Mouse (Mus musculus) thymus, adult 2 months (tissue): ENCODE measurements at regions not wholly inside any gene's neighbourhood (a gene's known extent, or its start where the extent isn't known, plus 50 kb on each side); places are given as distances from the start of the nearest gene placed in this dataset.

Experiments used
- CTCF ChIP-seq: fragments of 200-500 bp; IDR thresholded peaks from 2 replicates; pipeline ENCODE4 v1.5.1; 2012; ENCODE audit warnings: mild to moderate bottlenecking, control low read depth, low read length, moderate library complexity, borderline replicate concordance; ENCODE audit not compliant: control insufficient read depth, poor library complexity, insufficient read depth; ENCODE audit errors: extremely low read depth
- POLR2A ChIP-seq: fragments of 200-500 bp; IDR thresholded peaks from 2 replicates; pipeline ENCODE4 v1.6.1; 2012; ENCODE audit warnings: mild to moderate bottlenecking, low read length, control low read depth, moderate library complexity; ENCODE audit not compliant: control insufficient read depth, poor library complexity, insufficient read depth; ENCODE audit errors: extremely low read depth

GRCm38 (mm10) chr12:12442872-12443271 lies 180.9 kb downstream of the Fam49a start:
- TF ChIP-seq POLR2A: no peak
- no peak for TF ChIP-seq CTCF
